Mouse (Mus musculus) olfactory bulb, adult 2 months (tissue): ENCODE data around the gene Tut1.

Source experiments
- CTCF ChIP-seq: fragments of 200-500 bp; IDR thresholded peaks from 2 replicates; pipeline ENCODE4 v1.5.1; 2012; ENCODE audit warnings: low read depth, mild to moderate bottlenecking, low read length, moderate library complexity; ENCODE audit not compliant: insufficient read depth
- POLR2A ChIP-seq: fragments of 200-500 bp; IDR thresholded peaks from 2 replicates; pipeline ENCODE4 v1.6.1; 2012; ENCODE audit warnings: mild to moderate bottlenecking, low read depth, low read length, moderate library complexity; ENCODE audit not compliant: insufficient read depth

DNA sequence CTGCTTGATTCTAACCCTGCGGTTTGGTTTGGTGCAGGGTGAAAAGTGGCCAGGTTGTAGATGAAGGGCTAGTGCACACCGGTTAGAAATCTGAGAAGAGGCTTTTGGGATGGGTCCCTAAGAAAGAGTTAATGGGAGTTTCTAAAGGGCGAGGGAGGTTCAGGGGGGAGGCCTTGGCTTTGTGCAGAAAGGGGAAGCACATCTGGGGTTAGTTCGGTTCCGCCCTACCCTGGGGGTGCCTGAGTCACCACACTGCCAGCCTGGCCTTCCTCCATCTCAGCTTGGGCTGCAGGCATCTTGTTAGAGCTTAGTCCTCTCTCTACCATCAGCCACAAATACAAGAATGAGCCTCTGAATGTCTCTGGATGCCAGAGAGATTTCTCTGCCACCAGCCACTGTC, 27.1 kb downstream of the Tut1 start:
- TF ChIP-seq CTCF: no peak
- TF ChIP-seq POLR2A: no peak
